Mouse (Mus musculus) ES-E14 (cell line): ENCODE data around the gene Hmx3. TPM values are rescaled to one million over a fixed set of nuclear protein-coding genes. Genes with fewer than 3 reads are reported as not detected.

Experiments
- DNase-seq: peaks from one replicate; pipeline ENCODE4 v3.0.0-alpha.2; 2013; ENCODE audit warnings: low read depth, low spot score
- H3K27ac ChIP-seq: 2 replicates; pipeline ENCODE4 v1.5.1; 2012; ENCODE audit warnings: low read depth, mild to moderate bottlenecking, low read length, moderate library complexity, mixed read lengths; ENCODE audit not compliant: poor library complexity, insufficient read depth, severe bottlenecking
- H3K36me3 ChIP-seq: 2 replicates; pipeline ENCODE4 v1.6.1; 2012; ENCODE audit warnings: mild to moderate bottlenecking, low read length, moderate library complexity, mixed read lengths; ENCODE audit not compliant: control insufficient read depth, poor library complexity, insufficient read depth, severe bottlenecking
- H3K4me1 ChIP-seq, 2 experiments: fragments of 150-350 bp in 1 of 2; sonication (generic) in 1 of 2; 2 replicates each; pipeline ENCODE4 v1.6.1; 2012; ENCODE audit warnings: low read length in 2 of 2, mild to moderate bottlenecking in 1 of 2, mixed read lengths in 1 of 2; ENCODE audit not compliant: control insufficient read depth in 2 of 2, insufficient read depth in 2 of 2, poor library complexity in 1 of 2
- H3K4me3 ChIP-seq, 2 experiments: fragments of 150-350 bp in 1 of 2; sonication (generic) in 1 of 2; 2 replicates each; pipeline ENCODE4 v1.5.1; 2012; ENCODE audit warnings: low read length in 2 of 2, low read depth in 1 of 2, mild to moderate bottlenecking in 1 of 2, mixed read lengths in 1 of 2; ENCODE audit not compliant: insufficient read depth in 1 of 2, poor library complexity in 1 of 2, severe bottlenecking in 1 of 2
- H3K9ac ChIP-seq: 2 replicates; pipeline ENCODE4 v1.6.1; 2012; ENCODE audit warnings: low read depth, mild to moderate bottlenecking, low read length, mixed read lengths; ENCODE audit not compliant: poor library complexity, insufficient read depth, severe bottlenecking
- H3K9me3 ChIP-seq: fragments of 150-350 bp; sonication (generic); 2 replicates; pipeline ENCODE4 v1.6.1; 2012; ENCODE audit warnings: low read depth, mild to moderate bottlenecking, low read length; ENCODE audit not compliant: control insufficient read depth, insufficient read depth
- CHD2 ChIP-seq: IDR thresholded peaks from 2 replicates; pipeline ENCODE4 v1.6.1; 2014; ENCODE audit warnings: mild to moderate bottlenecking, low read depth, low read length, inconsistent platforms
- HCFC1 ChIP-seq: IDR thresholded peaks from 2 replicates; pipeline ENCODE4 v1.6.1; 2012; ENCODE audit warnings: low read length, inconsistent platforms, borderline replicate concordance; ENCODE audit not compliant: insufficient read depth
- MAFK ChIP-seq: IDR thresholded peaks from 2 replicates; pipeline ENCODE4 v1.6.1; 2014; ENCODE audit warnings: mild to moderate bottlenecking, low read depth, low read length, inconsistent platforms; ENCODE audit not compliant: insufficient read depth
- ZC3H11A ChIP-seq: IDR thresholded peaks from 2 replicates; pipeline ENCODE4 v1.6.1; 2012; ENCODE audit warnings: low read depth, mild to moderate bottlenecking, inconsistent platforms, low read length, borderline replicate concordance
- ZNF384 ChIP-seq: IDR thresholded peaks from 2 replicates; pipeline ENCODE4 v1.6.1; 2012; ENCODE audit warnings: low read depth, low read length, inconsistent platforms
- in situ Hi-C, 2 experiments: fragments of 600-800 bp; cut with MboI; formaldehyde crosslinking; loops; one replicate each; pipeline ENCODE4 v1.15.1; 2025; ENCODE audit warnings: low sequenced_read_pairs in 2 of 2, inconsistent platforms in 1 of 2; ENCODE audit not compliant: unreplicated experiment in 2 of 2
- total RNA-seq: library from RNA; depleted of rRNA; stranded (reverse); fragments of 300-350 nt; gene quantifications from 2 replicates; pipeline ENCODE4 v1.2.3, GENCODE M21; 2012

The Hmx3 gene
- total RNA-seq, 1 experiment = not detected

GRCm38 (mm10) chr7:131542872-131543622 lies 380 bp downstream of the Hmx3 start:
- H3K9me3 ChIP-seq = no peaks in the 10 kb centered on the region
- peaks cover 0 to 2% of the 10 kb centered on the region in 2 experiments; a peak in 1 of 4 replicates for H3K4me1 ChIP-seq
- TF ChIP-seq ZNF384 = no peak
- no peak for TF ChIP-seq ZC3H11A
- TF ChIP-seq MAFK = no peak
- TF ChIP-seq CHD2 = no peak
- TF ChIP-seq HCFC1 = no peak
- H3K36me3 ChIP-seq = no peaks in the 10 kb centered on the region
- DNase-seq = no peak
- peak overlapping the region; percentile 10; the same call in 1 of the 2 replicates for H3K9ac ChIP-seq
- in situ Hi-C loops = loop anchor here (25.0 kb wide), 1 partner anchor 344 kb away; no protein-coding TSS in a partner anchor
- H3K4me3 ChIP-seq = peak overlapping the region; percentile 68 to 69
- no peak overlapping the region for H3K27ac ChIP-seq

GRCm38 (mm10) chr7:131543623-131544481 lies 1.2 kb downstream of the Hmx3 start:
- no peak for DNase-seq
- Histone ChIP-seq H3K9ac (no peak overlapping the region), H3K4me1 (peaks cover 0 to 2% of the 10 kb centered on the region in 2 experiments; a peak in 1 of 4 replicates), H3K27ac (no peak overlapping the region), H3K4me3 (peak overlapping the region; percentile 3; a peak in 2 of 4 replicates), H3K9me3 (no peaks in the 10 kb centered on the region), H3K36me3 (no peaks in the 10 kb centered on the region)
- in situ Hi-C loops = loop anchor here (25.0 kb wide), 1 partner anchor 343 kb away; no protein-coding TSS in a partner anchor
- TF ChIP-seq ZNF384 = no peak
- no peak for TF ChIP-seq ZC3H11A
- TF ChIP-seq CHD2 = no peak

- TF ChIP-seq ZC3H11A (no peak), MAFK (no peak)
- DNase-seq = no peak
- Histone ChIP-seq H3K9me3 (no peaks in the 10 kb centered on the region), H3K27ac (no peak overlapping the region), H3K4me3 (no peak overlapping the region), H3K36me3 (no peaks in the 10 kb centered on the region), H3K4me1 (peaks cover 0 to 2% of the 10 kb centered on the region in 2 experiments; a peak in 1 of 4 replicates), H3K9ac (no peak overlapping the region)
- in situ Hi-C loops = loop anchor here (25.0 kb wide), 1 partner anchor 342 kb away; no protein-coding TSS in a partner anchor
Measured at GRCm38 (mm10) chr7:131544871-131545270, 2.2 kb downstream of the Hmx3 start.

DNA sequence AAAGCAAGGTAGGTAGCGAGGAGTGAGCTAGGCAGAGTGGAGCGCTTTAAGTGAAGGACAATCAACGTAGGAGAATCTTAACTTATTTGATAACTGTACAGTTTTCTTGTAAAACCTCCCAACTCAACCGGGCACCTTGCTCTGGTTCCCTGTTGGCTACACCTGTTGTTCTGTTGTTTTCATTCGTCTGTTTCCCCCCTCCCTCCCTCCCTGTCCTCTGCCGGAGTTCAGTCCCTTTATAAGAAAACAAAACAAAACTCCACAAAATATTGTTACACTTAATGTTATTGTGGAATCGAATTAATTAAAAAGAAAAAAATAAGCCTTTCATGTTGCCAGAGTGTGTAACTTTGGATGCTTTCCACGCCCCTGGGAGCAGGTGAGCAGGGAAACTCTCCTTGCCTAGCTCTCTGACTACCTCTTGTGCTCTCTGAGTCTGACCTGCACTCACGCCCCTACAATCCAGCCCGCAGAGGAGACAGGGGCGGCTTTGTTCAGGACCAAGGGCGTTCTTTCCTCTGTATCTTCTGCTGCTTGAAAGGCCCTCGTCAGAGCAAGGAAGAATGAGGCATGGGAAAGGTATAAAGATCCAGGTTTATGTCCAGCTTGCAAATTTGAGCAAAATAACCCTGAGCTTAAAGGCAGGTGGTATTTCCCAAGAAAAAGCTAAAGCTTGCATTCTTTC lies 3.2 kb downstream of the Hmx3 start:
- Histone ChIP-seq H3K27ac (no peak overlapping the region), H3K9me3 (no peaks in the 10 kb centered on the region), H3K4me3 (no peak overlapping the region), H3K36me3 (no peaks in the 10 kb centered on the region), H3K4me1 (peaks cover 0 to 2% of the 10 kb centered on the region in 2 experiments; a peak in 1 of 4 replicates), H3K9ac (no peak overlapping the region)
- in situ Hi-C loops = loop anchor here (25.0 kb wide), 1 partner anchor 341 kb away; no protein-coding TSS in a partner anchor
- TF ChIP-seq HCFC1 (no peak), ZNF384 (no peak), CHD2 (no peak), ZC3H11A (no peak), MAFK (no peak)
- no peak for DNase-seq
